Mouse (Mus musculus) Patski (cell line): ENCODE measurements around the gene Hes2. TPM values are rescaled to one million over a fixed set of nuclear protein-coding genes. Genes with fewer than 3 reads are reported as not detected.
A peak's percentile ranks its signal among the peaks of the same experiment; 100 is the strongest.

Experiments used
- ATAC-seq: fragments of 100-300 bp; one replicate; pipeline ENCODE4 v1.8.0; 2021
- CTCF ChIA-PET: fragments of 350-600 bp; sonication (Branson Sonifier 250); formaldehyde crosslinking; loops from one replicate; lab custom pipeline; 2022; ENCODE audit warnings: inconsistent platforms; lab: Charles Lee
- POLR2A ChIA-PET: fragments of 350-600 bp; sonication (Branson Sonifier 250); formaldehyde crosslinking; loops from one replicate; lab custom pipeline; 2022; ENCODE audit warnings: antibody characterized with exemption, inconsistent platforms; lab: Charles Lee
- DNase-seq: peaks from one replicate; pipeline ENCODE4 v3.0.0-alpha.2; 2011; ENCODE audit warnings: low read depth, low spot score
- H3K27me3 ChIP-seq: fragments of 371-371 bp; one replicate; pipeline ENCODE4 v1.5.1; 2021
- CTCF ChIP-seq: fragments of 100-300 bp; IDR thresholded peaks from one replicate; pipeline ENCODE4 v1.5.1; 2021
- in situ Hi-C: fragments of 300-500 bp; cut with MboI; formaldehyde crosslinking; loops from 3 replicates; pipeline ENCODE4 v1.11.1; 2018; ENCODE audit warnings: low pct_unique_long_range_greater_than_20kb, mixed read lengths
- polyA plus RNA-seq: library from polyadenylated mRNA; unstranded; gene quantifications from one replicate; pipeline ENCODE4 v1.2.3, GENCODE M21; 2021

The Hes2 gene
- polyA plus RNA-seq, 1 experiment from 2014 or later = not detected

DNA sequence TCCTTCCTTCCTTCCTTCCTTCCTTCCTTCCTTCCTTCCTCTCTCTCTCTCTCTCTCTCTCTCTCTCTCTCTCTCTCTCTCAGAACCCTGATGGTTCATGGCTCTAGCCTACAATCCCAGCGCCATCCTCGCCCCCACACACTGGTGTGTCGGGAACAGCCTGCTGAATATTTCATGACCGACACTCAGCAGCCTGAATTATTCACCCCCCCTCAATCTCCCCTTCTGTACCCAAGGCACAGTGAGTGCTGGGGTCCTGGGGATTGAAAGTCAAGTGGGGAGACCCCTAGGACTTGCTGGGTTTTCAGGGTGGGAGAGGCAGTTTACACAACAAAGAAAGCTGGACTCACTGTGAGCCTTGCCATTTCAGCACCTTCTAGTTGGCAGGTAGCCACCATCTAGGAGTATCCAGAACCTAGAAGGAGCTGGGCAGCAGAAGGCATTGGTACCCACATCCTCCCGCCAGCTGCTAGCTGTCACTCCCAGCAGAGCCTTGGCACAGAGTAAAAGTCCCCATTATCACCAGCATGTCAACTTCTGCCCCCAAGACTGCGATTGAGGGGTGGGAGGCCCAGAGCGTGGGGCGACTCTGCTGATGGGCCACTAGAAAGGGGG, 17.0 kb upstream of the Hes2 start:
- CTCF ChIA-PET = interaction anchor here (1.1 kb wide), 1 partner anchor 12 kb away, joined by 3 read pairs; no protein-coding TSS in a partner anchor
- no peaks in the 10 kb centered on the region for H3K27me3 ChIP-seq
- no peak for DNase-seq
- ATAC-seq = no peak
- in situ Hi-C loops = no loop called here
- POLR2A ChIA-PET = no interaction called here
- no peak for TF ChIP-seq CTCF

GRCm38 (mm10) chr4:152143632-152144031, 15.0 kb upstream of the Hes2 start:
- ATAC-seq = no peak
- POLR2A ChIA-PET = no interaction called here
- no peak for DNase-seq
- CTCF ChIA-PET = no interaction called here
- no peak for TF ChIP-seq CTCF
- in situ Hi-C loops = no loop called here
- H3K27me3 ChIP-seq = no peaks in the 10 kb centered on the region

DNA sequence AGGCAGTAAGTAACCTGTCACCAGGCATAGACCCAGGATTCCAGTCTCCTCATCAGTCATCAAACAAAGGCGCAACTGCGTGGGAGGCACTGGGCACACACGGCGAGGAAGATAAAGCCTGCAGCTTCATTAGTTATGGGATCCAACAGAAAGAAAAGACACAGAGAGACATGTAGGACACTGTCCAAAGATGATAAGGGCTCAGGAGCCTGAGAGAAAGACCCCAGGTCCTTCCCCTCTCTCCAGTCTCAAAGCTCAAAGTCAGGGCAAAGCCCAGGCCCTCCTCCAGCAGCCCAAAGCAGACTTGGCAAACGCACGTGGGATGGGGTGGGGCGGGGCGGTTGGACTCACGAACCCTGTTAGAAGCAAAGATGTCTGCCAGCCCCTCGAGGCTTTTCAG, 13.2 kb upstream of the Hes2 start:
- in situ Hi-C loops = no loop called here
- no peak for TF ChIP-seq CTCF
- ChIA-PET POLR2A (no interaction called here), CTCF (interaction anchor here (1.5 kb wide), 1 partner anchor 20 kb away, joined by 7 read pairs; no protein-coding TSS in a partner anchor)
- H3K27me3 ChIP-seq = no peaks in the 10 kb centered on the region
- no peak for DNase-seq
- ATAC-seq = no peak

- peak; percentile 39 for DNase-seq
- ChIA-PET CTCF (interaction anchor here (1.5 to 1.6 kb wide), 2 partner anchors 9 to 19 kb away, joined by 5 to 7 read pairs; no protein-coding TSS in a partner anchor), POLR2A (no interaction called here)
- ATAC-seq = peak; percentile 65
- in situ Hi-C loops = no loop called here
- no peaks in the 10 kb centered on the region for H3K27me3 ChIP-seq
- TF ChIP-seq CTCF = no peak
These were observed 12.4 kb upstream of the Hes2 start for GRCm38 (mm10) chr4:152146033-152146827.

DNA sequence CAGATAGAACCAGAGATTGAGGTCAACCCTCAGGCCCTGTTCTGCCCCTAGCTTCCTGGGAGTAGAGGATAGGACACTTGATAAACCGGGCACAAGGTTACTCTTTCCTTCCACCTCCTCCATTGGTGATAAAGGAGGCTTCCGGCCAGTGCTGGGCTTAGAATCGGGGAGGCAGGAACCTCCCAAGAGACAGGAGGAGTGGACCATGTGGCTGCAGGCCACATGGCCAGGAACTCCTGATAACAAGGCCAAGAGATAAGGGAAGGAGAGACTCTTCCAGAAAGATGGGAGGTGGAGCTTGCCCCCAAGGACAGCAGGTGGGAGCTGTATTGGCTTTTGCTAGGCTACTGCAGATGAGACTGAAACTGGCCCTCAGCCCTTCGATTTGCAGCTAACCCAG, 8.1 kb upstream of the Hes2 start:
- in situ Hi-C loops = no loop called here
- ChIA-PET CTCF (no interaction called here), POLR2A (no interaction called here)
- no peak for DNase-seq
- ATAC-seq = no peak
- no peak for TF ChIP-seq CTCF
- no peaks in the 10 kb centered on the region for H3K27me3 ChIP-seq

- ChIA-PET POLR2A (no interaction called here), CTCF (no interaction called here)
- no peaks in the 10 kb centered on the region for H3K27me3 ChIP-seq
- DNase-seq (no peak), ATAC-seq (no peak)
- in situ Hi-C loops = no loop called here
- no peak for TF ChIP-seq CTCF
These were observed 7.2 kb upstream of the Hes2 start for GRCm38 (mm10) chr4:152151451-152151965.

DNA sequence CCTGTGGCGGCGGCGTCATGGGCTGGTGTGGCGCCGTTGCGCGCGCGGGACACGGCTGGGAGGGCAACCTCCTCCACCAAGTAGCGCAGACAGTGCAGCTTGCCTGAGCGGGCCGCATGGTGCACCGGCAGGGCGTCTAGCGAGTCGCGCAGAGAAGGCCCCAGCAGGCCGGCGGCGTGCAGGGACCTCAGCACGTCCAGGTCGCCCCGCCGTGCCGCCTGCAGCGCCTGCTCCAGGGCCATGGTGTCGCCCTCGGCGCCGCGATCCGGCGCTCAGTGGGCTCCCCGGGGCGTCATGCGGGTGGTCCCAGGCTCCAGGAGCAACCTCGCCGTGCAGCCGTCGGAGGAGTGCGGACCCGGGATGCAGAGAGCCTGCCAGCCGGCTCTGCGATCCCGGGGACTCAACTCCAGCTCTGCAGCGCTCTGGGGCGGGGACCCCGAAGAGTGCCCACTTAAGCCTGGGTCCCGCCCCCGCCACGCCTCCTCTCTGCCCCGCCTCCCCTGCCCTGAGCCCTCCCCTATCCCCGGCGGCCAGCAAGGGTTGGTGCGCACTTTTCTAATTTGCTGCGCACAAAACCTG, 6.6 kb upstream of the Hes2 start, which contains the start of gene Espn:
TSS of gene Espn (minus strand) at position 406 of the 579 bp plus-strand sequence.
- in situ Hi-C loops = no loop called here
- POLR2A ChIA-PET = no interaction called here
- no peak for ATAC-seq

DNA sequence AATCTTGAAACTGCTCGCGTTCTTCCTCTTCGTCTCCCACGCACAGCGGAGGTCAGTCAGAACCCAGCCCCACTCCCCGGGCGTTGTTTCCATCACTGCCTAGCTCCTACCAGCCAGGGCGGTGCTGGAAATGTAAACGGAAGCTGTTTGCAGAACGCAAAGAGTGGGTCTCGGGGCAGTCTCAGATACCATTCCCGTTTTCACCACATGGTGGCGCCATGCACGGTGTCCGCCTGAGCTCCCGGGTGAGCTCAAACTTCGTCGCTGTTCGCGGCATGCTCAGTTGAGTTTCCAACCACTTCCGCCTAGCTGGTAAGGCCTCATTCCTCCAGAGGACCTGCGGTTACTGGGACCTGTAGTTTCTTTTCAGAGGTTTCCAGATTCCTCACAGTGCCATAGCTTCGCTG, 4.9 kb upstream of the Hes2 start:
- POLR2A ChIA-PET = no interaction called here
- no peak for ATAC-seq

More for the DNA sequence above, 6.6 kb upstream of the Hes2 start, which contains the start of gene Espn:
- H3K27me3 ChIP-seq = no peaks in the 10 kb centered on the region
- TF ChIP-seq CTCF = no peak
- CTCF ChIA-PET = no interaction called here
- no peak for DNase-seq

GRCm38 (mm10) chr4:152155019-152155418, 3.6 kb upstream of the Hes2 start:
- DNase-seq (no peak), ATAC-seq (no peak)
- H3K27me3 ChIP-seq = peaks cover 18% of the 10 kb centered on the region
- in situ Hi-C loops = no loop called here
- TF ChIP-seq CTCF = no peak
- ChIA-PET POLR2A (no interaction called here), CTCF (interaction anchor here (2.0 kb wide), 1 partner anchor 21 kb away, joined by 5 read pairs; no protein-coding TSS in a partner anchor)

More for the DNA sequence above, 4.9 kb upstream of the Hes2 start:
- in situ Hi-C loops = no loop called here
- no peak for TF ChIP-seq CTCF
- DNase-seq = no peak
- CTCF ChIA-PET = interaction anchor here (0.9 to 2.0 kb wide), 2 partner anchors 11 to 22 kb away, joined by 3 to 5 read pairs; no protein-coding TSS in a partner anchor
- H3K27me3 ChIP-seq = peaks cover 7% of the 10 kb centered on the region

DNA sequence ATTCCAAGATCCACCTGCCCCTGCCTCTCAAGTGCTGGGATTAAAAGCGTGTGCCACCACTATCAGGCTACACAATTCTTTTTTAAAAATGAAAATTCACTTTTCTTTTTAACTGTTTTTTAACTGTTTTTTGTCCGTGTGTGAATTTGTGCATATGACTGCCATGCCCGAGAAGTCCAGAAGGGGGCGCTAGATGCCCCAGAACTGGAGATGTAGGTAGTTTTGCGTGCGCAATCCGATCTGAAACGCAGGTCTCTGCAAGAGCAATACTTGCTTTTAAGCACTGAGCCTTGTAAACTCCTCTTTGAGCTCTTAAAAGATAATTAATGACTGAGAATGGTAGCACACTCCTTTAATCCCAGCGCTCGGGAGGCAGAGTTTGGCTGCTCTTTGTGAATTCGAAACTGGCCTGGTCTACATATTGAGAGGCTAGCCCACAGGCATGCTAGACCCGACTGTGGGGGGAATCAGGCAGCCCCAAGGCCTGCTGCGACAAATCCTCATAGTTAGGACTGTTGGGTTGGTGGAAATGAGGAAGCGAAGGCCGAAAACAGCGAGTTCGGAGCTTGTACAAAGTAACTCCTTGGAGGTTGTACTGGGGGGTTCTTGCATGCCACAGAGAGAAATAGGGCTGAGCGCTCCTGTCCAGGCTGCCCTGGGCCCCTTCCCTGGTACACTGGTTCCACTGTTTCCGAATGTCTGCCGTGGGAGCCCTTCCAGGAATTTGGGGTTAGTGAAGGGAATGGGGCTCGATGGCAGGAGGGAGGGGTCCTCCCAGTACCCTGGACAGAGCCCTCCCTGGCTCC, 685 bp upstream of the Hes2 start:
- CTCF ChIA-PET = no interaction called here
- DNase-seq (no peak), ATAC-seq (no peak)
- H3K27me3 ChIP-seq = peaks cover 25% of the 10 kb centered on the region
- in situ Hi-C loops = no loop called here
- POLR2A ChIA-PET = no interaction called here
- no peak for TF ChIP-seq CTCF
